Mouse (Mus musculus) brown adipose tissue, adult 24 weeks (tissue): ENCODE data around the gene Casp3. TPM values are rescaled to one million over a fixed set of nuclear protein-coding genes. Genes with fewer than 3 reads are reported as not detected.

Experiments used
- H3K27ac ChIP-seq: fragments of 200-500 bp; replicated peaks from 2 replicates; pipeline ENCODE4 v1.5.1; 2012; ENCODE audit warnings: low read depth, mild to moderate bottlenecking, low read length
- H3K4me1 ChIP-seq: fragments of 200-500 bp; 2 replicates; pipeline ENCODE4 v1.6.1; 2012; ENCODE audit warnings: low read length, mixed read lengths; ENCODE audit not compliant: control insufficient read depth, insufficient read depth, insufficient read length
- H3K4me3 ChIP-seq: fragments of 200-500 bp; 2 replicates; pipeline ENCODE4 v1.5.1; 2012; ENCODE audit warnings: low read depth, mild to moderate bottlenecking, low read length, moderate library complexity; ENCODE audit not compliant: insufficient read depth
- polyA plus RNA-seq: library from polyadenylated mRNA; stranded (reverse); fragments of >200 nt; gene quantifications from 2 replicates; pipeline ENCODE4 v1.2.4, GENCODE M21; 2012; ENCODE audit not compliant: missing spikeins, insufficient read depth, insufficient read length

Casp3 gene
- polyA plus RNA-seq, 1 experiment, result 24.5 TPM

GRCm38 (mm10) chr8:46622446-46623270 is 5.6 kb downstream of the Casp3 start:
- Histone ChIP-seq H3K4me3 (no peak overlapping the region), H3K4me1 (peaks cover 3% of the 10 kb centered on the region; the same call in 1 of the 2 replicates), H3K27ac (no peak overlapping the region)

GRCm38 (mm10) chr8:46625166-46625565 is 8.1 kb downstream of the Casp3 start:
- H3K4me1 ChIP-seq, result peaks cover 2% of the 10 kb centered on the region
- H3K27ac ChIP-seq, result no peak overlapping the region
- H3K4me3 ChIP-seq, result no peak overlapping the region

DNA sequence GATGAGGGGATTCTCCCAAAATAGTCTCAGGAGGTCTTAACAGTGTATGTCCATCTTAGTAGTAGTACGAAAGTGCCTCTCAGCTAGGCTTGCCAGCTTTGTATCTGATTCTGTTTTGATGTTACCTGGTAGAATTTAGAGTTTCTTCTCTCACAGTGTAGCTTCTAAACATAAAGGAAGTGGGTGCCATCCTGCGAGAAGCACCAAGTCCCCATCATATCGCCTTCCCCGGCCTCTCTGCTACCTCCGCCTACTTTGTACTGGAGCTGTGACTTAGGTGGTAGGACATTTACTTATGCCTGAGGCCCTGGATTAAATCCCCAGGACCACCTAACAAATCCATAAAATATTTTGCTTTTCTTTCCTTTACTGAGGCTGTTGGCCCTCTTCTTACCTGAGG is 9.6 kb downstream of the Casp3 start:
- Histone ChIP-seq H3K4me3 (no peak overlapping the region), H3K4me1 (peaks cover 2% of the 10 kb centered on the region), H3K27ac (no peak overlapping the region)

- H3K27ac ChIP-seq, result no peak overlapping the region
- peaks cover 2% of the 10 kb centered on the region for H3K4me1 ChIP-seq
- H3K4me3 ChIP-seq, result no peak overlapping the region
These were observed 10.8 kb downstream of the Casp3 start for GRCm38 (mm10) chr8:46627881-46628280.

DNA sequence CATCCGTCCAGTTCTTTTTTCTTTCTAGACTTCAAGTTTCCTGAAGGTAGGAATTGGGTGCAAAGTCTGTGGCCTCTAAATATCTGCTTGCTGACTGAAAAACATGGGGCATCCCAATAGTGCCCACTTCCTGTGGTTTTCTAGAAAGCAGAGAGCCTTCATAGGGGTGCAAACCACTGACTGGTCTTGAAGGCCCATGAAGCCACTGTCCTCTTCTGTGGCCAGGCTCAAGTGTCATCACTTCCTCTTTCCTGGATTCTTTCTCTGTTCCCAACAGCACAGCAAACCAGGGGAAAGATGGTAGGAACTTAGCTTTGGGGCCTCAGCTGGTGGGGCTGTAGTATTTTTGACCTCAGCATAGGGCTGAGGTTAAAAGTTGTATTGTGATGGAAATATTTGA is 11.6 kb downstream of the Casp3 start:
- no peak overlapping the region for H3K27ac ChIP-seq
- H3K4me1 ChIP-seq, result peaks cover 2% of the 10 kb centered on the region
- no peak overlapping the region for H3K4me3 ChIP-seq

DNA sequence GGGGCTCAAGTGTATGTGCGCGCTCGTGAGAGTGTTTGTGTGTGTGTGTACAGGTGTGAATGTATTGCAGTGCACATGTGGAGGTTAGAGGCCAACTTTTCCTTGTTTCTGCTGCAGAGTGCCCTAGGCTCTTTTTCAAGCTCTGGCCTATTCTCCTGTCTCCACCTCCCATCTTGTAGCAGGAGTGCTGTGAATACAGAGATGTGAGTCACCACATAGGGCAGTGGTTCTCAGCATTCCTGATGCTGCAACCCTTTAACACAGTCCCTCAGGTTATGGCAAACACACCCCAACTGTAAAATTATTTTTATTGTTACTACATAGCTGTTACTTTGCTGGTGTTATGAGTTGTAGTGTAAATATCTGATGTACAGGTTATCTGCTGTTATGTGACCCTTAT is 13.3 kb downstream of the Casp3 start:
- Histone ChIP-seq H3K4me1 (peaks cover 2% of the 10 kb centered on the region), H3K4me3 (no peak overlapping the region), H3K27ac (no peak overlapping the region)

GRCm38 (mm10) chr8:46630932-46631331 is 13.8 kb downstream of the Casp3 start:
- Histone ChIP-seq H3K4me3 (no peak overlapping the region), H3K4me1 (peaks cover 2% of the 10 kb centered on the region), H3K27ac (no peak overlapping the region)

DNA sequence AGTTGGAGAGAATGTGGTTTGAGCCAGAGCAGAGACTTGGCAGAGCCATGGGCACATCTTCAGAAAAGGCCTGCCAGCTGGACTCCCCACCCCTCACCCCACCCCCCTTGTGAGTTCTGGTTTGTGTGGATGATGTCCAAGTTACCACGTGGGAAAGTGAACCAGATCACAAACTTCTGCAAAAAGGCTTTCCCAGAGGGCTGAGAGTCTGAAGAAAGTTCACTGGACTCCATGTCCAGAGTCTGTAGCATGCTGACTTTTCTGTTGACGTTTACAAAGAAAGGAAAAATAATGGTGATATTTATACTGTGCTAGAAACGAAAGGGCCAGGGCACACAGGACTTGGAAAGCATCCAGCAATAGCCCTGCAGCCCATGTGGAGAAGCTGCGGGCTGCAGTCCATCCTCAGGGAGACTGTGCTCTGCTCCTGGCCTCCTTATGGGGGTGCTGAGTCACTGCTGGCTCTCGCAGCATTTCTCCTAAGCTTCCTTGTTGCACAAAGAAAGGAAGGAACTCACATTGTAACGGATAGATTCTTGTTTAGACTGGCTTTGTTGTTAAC is 22.0 kb downstream of the Casp3 start:
- H3K27ac ChIP-seq, result 0 out of 2 replicates have a peak overlapping the region, but pooled peaks have one; percentile 31
- H3K4me1 ChIP-seq, result peaks cover 5% of the 10 kb centered on the region
- no peak overlapping the region for H3K4me3 ChIP-seq

GRCm38 (mm10) chr8:46639852-46640251 is 22.8 kb downstream of the Casp3 start:
- Histone ChIP-seq H3K27ac (peak overlapping the region; percentile 59), H3K4me3 (no peak overlapping the region), H3K4me1 (peaks cover 5% of the 10 kb centered on the region)

DNA sequence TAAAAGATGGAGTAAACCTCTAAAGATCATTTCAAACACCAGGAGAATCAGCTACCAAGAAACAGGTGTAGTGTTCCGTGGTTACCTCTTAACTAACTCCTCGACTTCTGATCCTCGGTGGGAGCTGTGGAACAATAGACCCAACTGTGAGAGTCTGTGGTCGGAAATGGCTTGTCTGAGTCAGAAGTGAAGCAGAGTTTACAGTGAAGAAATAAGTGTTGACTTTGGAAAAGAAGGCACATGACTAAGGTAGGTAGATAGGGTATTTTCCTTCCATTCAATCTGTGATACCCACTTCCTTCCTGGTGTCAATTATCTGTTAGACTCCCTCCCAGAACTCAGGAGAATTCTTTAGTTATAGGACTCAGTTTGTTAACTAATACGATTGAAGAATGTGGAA is 24.2 kb downstream of the Casp3 start:
- Histone ChIP-seq H3K4me3 (no peak overlapping the region), H3K4me1 (peaks cover 5% of the 10 kb centered on the region), H3K27ac (no peak overlapping the region)

GRCm38 (mm10) chr8:46648421-46648820 is 31.3 kb downstream of the Casp3 start:
- no peak overlapping the region for H3K27ac ChIP-seq
- no peak overlapping the region for H3K4me3 ChIP-seq
- peaks cover 13% of the 10 kb centered on the region for H3K4me1 ChIP-seq

DNA sequence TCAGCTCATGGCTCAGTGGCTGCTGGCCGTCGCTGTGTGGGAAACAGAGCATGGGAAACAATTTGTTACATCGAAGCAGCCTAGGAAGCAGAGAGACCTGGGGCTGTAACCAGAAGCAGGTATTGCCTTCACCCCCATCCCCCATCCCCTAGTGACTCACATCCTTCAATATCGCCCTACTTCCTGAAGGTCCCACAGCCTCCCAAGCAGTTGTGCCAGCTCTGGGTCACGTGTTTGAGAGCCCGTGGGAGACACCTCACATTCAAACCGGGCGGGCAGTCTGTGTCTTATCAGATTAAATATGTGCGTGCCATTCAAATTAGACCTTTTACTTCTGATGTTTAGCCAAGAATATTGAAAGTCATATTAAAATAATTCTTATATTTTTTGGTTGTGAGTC is 34.8 kb downstream of the Casp3 start:
- H3K4me3 ChIP-seq, result no peak overlapping the region
- H3K27ac ChIP-seq, result peak overlapping the region; percentile 41; the same call in 1 of the 2 replicates
- peaks cover 15% of the 10 kb centered on the region for H3K4me1 ChIP-seq

DNA sequence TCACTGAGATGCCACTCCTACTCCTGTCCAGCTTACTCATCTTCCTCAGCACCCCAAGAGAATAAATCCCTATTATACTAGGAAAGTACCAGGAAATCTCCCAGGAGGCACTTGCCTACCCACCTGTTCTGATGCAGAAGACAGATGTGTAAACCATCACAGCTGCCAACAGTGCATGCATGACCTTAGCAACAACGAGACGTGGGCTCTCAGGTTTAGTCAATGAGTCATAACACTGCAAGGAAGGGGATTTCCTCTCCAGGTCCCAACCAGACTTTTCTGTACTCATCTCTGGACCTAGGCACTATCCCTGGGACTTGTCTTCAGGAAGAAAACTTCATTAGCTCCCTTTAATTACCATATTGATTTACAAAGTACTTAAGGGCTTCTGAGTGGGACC is 38.8 kb downstream of the Casp3 start:
- no peak overlapping the region for H3K4me3 ChIP-seq
- peaks cover 9% of the 10 kb centered on the region for H3K4me1 ChIP-seq
- 0 out of 2 replicates have a peak overlapping the region, but pooled peaks have one; percentile 37 for H3K27ac ChIP-seq

- Histone ChIP-seq H3K4me3 (no peak overlapping the region), H3K4me1 (no peaks in the 10 kb centered on the region), H3K27ac (no peak overlapping the region)
These were observed 54.4 kb downstream of the Casp3 start for GRCm38 (mm10) chr8:46671496-46671895.

- H3K4me3 ChIP-seq, result no peak overlapping the region
- H3K27ac ChIP-seq, result no peak overlapping the region
- no peaks in the 10 kb centered on the region for H3K4me1 ChIP-seq
These were observed 63.7 kb downstream of the Casp3 start for GRCm38 (mm10) chr8:46680671-46681365.
